Mouse (Mus musculus): ENCODE data around the gene Pi16. TPM values are rescaled to one million over a fixed set of nuclear protein-coding genes. Genes with fewer than 3 reads are reported as not detected.
"Not testable (repeated sequence)": the region's sequence is repeated elsewhere in the genome, so short reads cannot be mapped to it uniquely, and the experiment has no call there.

Gene Pi16
- total RNA-seq, 2 experiments from 2014 or later: 22.7 to 29.1 TPM

- DNase-seq: peak; percentile 57 to 75
Measured at GRCm38 (mm10) chr17:29330671-29331410, 13.4 kb downstream of the Pi16 start.

GRCm38 (mm10) chr17:29332186-29332685 is 14.8 kb downstream of the Pi16 start:
- no peak for DNase-seq

GRCm38 (mm10) chr17:29336266-29336990 is 18.9 kb downstream of the Pi16 start:
- no peak for DNase-seq

GRCm38 (mm10) chr17:29337979-29338823 is 20.7 kb downstream of the Pi16 start:
- DNase-seq: no peak

- peak; percentile 50 to 78 for DNase-seq
Measured at GRCm38 (mm10) chr17:29339170-29339768, 21.8 kb downstream of the Pi16 start.

- DNase-seq: peak; percentile 65 to 75
Measured at GRCm38 (mm10) chr17:29340406-29341261, 23.2 kb downstream of the Pi16 start.

- peak; percentile 66 to 72 for DNase-seq
Measured at GRCm38 (mm10) chr17:29341591-29342003, 24.1 kb downstream of the Pi16 start.

GRCm38 (mm10) chr17:29342010-29342910 is 24.8 kb downstream of the Pi16 start:
- peak; percentile 81 to 85 for DNase-seq

- DNase-seq: peak in 1 of 2 experiments; percentile 4
Measured at GRCm38 (mm10) chr17:29343241-29343640, 25.8 kb downstream of the Pi16 start.

GRCm38 (mm10) chr17:29345272-29345671 is 27.8 kb downstream of the Pi16 start:
- no peak for DNase-seq

- DNase-seq: peak; percentile 54 to 74
Measured at GRCm38 (mm10) chr17:29346496-29347125, 29.1 kb downstream of the Pi16 start.

- no peak for DNase-seq
Measured at GRCm38 (mm10) chr17:29347126-29347644, 29.7 kb downstream of the Pi16 start.

GRCm38 (mm10) chr17:29347645-29348256 is 30.3 kb downstream of the Pi16 start, which contains the start of gene Mtch1:
TSS of gene Mtch1 (minus strand) at chr17:29347934.
- DNase-seq: peak; percentile 99

- no peak for DNase-seq
Measured at GRCm38 (mm10) chr17:29348996-29349395, 31.5 kb downstream of the Pi16 start.

- not testable (repeated sequence) for DNase-seq
Measured at GRCm38 (mm10) chr17:29351056-29351455, 33.6 kb downstream of the Pi16 start.

GRCm38 (mm10) chr17:29355461-29355840 is 38.0 kb downstream of the Pi16 start:
- peak in 1 of 2 experiments; percentile 41 for DNase-seq

- peak; percentile 83 to 87 for DNase-seq
Measured at GRCm38 (mm10) chr17:29355841-29356478, 38.5 kb downstream of the Pi16 start.

GRCm38 (mm10) chr17:29356479-29356856 is 39.0 kb downstream of the Pi16 start:
- peak in 1 of 2 experiments; percentile 90 for DNase-seq

Data from heart, adult 18-20 months (tissue).